Mouse (Mus musculus) ovary, postnatal 36 days (tissue): ENCODE measurements around the gene Col8a1.

Experiments
- DNase-seq: peaks from one replicate; pipeline ENCODE4 v3.0.0; 2022; ENCODE audit warnings: low spot score, mixed read lengths

Col8a1 gene

GRCm38 (mm10) chr16:57672251-57672650 lies 82.3 kb downstream of the Col8a1 start:
- DNase-seq, result no peak

- DNase-seq, result no peak
Measured at GRCm38 (mm10) chr16:57671637-57672036, 82.9 kb downstream of the Col8a1 start.

DNA sequence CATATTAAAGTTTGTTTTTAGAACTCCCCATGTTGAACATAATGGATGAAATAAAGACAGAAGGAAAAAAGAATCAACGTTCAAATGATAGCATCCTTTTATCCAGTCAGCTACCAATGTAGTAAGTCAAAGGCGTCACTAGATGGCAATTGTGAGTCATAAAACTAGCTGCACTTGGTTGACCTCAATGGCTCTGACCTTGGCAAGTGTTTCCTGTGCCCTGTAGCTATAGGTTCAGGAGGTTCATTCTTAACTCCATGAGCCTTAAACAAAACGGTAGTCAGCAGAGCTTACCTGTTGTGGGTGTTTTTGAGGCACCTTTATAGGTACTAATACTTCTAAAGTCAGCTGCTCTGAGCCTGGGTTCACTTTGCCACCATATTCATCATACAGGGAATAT lies 85.2 kb downstream of the Col8a1 start:
- DNase-seq, result no peak

DNA sequence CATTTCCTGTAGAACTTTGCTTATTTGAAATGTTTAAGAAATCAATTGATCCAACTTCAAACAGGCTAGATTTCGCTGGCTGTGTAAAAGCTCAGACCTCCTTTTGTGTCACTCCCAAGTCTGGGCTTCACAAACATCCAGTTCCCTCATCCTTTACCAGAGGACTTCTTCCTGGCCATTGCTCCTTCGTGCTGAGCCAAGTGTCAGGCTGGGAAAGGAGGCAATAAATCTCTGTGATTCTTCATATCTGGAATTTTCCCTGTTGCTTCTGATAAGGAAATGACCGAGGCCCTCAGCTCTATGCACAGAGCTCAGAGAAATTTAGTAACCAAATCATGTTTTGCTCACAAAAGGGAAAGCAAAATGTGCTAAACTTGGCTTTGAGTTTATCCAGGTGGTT lies 91.9 kb downstream of the Col8a1 start:
- no peak for DNase-seq

- DNase-seq, result no peak
Measured at GRCm38 (mm10) chr16:57649888-57650287, 104.6 kb downstream of the Col8a1 start.

- DNase-seq, result no peak
Measured at GRCm38 (mm10) chr16:57641346-57641885, 113.1 kb downstream of the Col8a1 start.

GRCm38 (mm10) chr16:57634766-57635165 lies 119.8 kb downstream of the Col8a1 start:
- DNase-seq, result no peak

DNA sequence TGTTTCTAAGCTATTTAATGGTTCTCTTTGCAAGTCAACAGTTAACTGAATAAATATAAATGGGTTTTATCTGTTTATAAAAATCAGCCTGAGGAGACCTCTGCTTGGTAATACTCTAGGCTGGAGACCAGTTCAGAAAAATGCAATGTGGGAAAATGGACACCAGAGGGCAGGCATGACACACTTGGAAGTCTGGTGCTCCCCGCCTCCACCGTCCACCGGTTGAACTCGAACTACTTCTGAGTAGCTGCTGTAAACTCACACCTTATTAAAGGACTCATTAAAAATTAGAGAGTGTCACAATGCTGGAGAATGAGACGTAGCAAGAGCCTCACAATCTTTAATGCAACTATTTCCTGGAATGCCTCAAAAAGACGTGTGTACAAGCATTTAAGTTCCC lies 120.3 kb downstream of the Col8a1 start:
- DNase-seq, result peak; percentile 54

- DNase-seq, result no peak
Measured at GRCm38 (mm10) chr16:57611768-57612167, 142.8 kb downstream of the Col8a1 start.

GRCm38 (mm10) chr16:57606444-57607227 lies 147.9 kb downstream of the Col8a1 start, which contains the start of gene Cmss1:
Gene Cmss1 (minus strand): TSS chr16:57606864.
- DNase-seq, result peak; percentile 82

DNA sequence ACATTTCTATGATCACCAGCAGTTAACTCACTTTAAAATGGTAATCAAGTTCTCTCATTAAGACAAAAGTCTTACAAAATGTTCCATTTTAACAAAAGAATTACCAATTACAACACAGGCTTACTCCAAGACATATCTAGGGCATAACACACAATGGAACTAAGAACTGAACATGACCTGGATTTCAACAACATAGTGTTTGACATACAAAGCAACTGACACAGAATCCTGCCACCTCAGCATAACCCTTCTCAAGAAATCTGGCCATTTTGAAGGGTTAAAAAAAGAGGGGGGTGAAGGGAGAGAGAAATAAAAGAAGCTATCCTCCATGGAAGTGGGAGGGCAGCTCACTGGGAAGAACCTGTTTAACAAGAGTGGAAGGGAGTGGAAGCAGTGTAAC lies 153.5 kb downstream of the Col8a1 start:
- DNase-seq, result no peak

GRCm38 (mm10) chr16:57597295-57597957 lies 157.1 kb downstream of the Col8a1 start:
- DNase-seq, result no peak

- DNase-seq, result no peak
Measured at GRCm38 (mm10) chr16:57593422-57594157, 160.9 kb downstream of the Col8a1 start.

DNA sequence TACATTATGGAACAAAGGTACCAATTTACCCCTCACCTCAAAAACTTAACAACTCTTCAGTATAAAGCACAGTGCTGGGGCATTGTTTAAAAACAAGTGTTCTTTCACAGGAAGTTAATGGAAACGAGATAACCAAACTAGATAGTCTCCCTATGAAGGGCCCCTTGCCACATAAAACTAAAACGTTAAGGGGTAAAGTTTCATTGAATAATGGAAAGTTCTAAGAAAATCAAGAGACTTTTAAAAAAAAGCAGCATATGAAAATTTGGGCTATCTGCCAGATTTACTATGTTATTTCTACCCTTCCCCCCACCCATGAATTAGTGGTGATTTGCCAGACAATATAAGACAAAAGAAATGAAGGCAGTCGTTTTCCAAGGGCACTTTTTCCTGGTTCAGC lies 169.3 kb downstream of the Col8a1 start:
- DNase-seq, result no peak

- DNase-seq, result no peak
Measured at GRCm38 (mm10) chr16:57582008-57582407, 172.5 kb downstream of the Col8a1 start.

GRCm38 (mm10) chr16:57580041-57580440 lies 174.5 kb downstream of the Col8a1 start:
- no peak for DNase-seq

DNA sequence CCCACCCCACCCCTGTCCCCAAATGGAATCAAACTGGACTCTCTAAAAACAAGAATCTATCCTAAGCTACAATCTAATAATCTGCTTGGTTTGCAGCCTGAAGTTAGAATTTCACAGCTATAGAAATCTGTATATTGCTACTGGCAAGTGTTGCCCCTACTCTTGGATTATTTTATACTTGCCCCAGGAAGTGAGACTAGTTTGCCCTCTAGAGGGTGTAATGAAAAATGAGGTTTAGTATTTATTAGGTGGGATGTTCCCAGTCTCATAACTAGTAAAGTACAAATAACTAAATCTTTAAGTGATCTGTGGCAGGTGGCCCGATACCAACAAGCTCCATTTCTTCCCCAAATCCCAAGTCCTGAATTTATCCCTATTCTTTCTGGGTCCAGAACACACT lies 177.0 kb downstream of the Col8a1 start:
- no peak for DNase-seq

GRCm38 (mm10) chr16:57575764-57576388 lies 178.7 kb downstream of the Col8a1 start:
- DNase-seq, result no peak
